Mouse (Mus musculus) mature B cell (primary cell): ENCODE data around the gene Fbp2.

Source experiments
- in situ Hi-C: fragments of 300-500 bp; cut with MboI; formaldehyde crosslinking; loops from 2 replicates; pipeline ENCODE4 v1.14.3; 2019

The Fbp2 gene

DNA sequence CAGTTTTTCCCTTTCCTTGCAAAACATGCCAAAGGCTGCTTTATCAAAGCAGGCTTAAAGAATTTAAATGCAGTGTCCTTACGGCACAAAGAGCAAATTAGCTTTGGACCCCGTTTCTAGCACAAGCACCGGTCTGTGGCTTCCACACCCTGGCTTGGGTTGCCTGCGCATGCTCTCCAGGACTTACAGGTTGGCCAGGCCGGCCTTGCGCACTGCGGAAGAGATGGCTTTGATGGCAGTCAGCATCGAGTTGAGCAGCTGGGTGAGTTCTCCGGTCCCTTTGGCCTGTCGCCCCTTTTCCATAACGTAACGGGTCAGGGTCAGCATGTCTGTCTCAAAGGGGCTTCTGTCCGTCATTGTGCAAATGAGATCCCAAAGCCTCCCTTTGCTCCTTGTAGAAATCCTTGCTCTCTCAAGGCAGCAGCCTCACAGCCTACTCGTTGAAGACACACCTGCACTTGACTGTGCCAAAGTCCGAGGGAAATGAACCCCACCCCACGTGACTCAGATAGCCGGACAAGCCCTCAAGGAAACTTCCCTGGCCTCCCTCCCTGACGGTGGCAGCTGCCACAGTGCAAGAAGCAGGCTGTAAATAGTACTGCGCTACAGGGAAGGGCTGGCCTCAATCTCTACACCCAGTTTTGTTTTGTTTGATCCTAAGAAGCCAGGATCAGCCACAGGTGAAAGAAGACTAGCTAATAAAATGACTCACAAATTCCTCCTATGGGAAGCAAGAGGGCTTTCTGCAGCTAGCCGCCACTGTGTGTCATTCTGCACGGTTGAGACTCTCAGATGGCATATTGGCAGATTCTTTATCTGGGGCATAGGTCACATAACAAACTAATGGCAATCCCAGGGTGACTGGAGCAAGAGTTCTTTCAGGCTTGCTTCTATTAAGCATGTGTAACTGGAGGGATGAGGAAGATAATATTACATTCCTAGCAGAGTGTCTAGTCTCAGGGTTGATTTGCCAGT is at the start of gene Fbp2:
TSS of gene Fbp2 (minus strand) at position 482 of the 975 bp plus-strand sequence.
- in situ Hi-C loops = no loop called here

DNA sequence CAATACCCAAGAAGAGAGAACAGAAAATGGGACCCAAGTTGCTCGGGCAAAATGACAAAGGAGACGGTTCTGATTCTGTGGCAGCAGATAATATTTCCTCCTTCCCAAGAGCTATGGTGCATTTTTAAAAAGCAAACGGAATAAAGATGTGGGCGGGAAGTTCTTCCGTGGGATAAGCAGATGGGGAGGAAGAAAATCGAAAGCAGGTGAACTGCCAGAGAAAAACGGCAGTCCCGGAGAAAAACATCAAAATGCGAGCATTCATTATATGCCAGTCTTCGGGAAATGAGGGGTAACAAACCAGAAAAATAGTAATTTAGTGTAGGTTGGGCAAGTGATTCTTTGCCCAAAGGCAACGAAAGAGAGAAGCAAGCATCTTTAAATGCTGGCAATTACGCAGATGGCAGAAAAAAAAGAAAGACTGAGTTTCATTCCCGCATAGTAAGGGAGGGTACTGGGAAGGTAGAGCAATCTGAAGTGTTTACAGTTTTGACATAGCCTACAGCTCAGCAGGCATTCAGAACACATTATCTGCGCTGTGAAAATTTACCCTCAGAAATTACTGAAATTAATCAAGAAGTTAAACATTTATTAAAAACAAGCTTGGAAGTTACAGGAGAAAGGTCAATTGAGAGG is 49.4 kb upstream of the Fbp2 start:
- in situ Hi-C loops = no loop called here

DNA sequence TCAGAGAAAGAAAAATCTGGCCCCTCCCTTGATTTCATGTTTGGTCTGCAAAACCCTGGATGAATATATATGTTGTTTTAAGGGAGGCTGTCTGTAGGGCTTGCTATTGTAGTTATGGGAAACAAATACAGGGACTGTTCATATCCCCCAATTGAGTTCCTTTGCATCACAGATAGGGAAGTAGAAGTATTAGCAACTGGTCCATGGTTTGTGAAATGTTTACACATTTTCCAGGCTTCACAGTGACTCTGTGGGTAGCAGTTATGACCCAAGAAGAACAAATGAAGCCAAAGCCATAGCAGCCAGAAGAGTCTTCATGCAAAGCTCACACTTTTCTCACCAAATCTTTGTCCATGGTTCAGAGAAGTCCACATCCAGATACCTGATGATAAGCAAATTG is 42.9 kb upstream of the Fbp2 start:
- in situ Hi-C loops = no loop called here

DNA sequence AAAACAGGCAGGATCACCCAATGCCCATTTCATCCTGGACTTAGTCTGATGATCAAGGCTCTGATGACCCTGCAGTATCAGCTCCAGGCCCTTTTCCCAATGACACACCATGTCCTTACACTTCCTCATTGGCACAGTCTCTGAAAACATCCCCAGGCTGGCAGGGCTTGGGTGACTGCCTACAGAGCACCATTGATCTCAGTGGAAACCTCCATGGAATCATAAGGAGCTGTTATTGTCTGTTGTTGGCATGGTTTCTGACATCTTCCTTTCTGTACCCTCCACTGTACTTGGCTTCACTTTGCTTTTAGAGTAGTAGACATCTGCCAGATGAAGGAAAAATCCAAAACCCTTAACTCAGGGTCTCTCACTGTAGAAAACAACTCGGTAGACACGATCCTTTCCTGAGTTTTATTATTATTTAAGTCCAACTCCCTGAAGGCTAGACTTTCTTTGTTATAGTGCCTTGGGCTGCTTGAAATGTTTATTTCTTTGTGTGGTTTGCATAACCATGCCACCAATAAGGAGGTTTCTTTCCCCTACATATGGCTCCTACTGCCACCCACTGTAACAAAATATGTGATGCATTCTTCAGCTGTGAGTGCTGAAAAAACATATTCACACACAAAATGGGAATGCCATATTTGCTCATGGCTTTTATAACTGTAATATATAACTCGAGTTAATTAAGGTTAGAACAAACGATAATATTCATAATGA is 39.9 kb upstream of the Fbp2 start:
- in situ Hi-C loops = no loop called here

DNA sequence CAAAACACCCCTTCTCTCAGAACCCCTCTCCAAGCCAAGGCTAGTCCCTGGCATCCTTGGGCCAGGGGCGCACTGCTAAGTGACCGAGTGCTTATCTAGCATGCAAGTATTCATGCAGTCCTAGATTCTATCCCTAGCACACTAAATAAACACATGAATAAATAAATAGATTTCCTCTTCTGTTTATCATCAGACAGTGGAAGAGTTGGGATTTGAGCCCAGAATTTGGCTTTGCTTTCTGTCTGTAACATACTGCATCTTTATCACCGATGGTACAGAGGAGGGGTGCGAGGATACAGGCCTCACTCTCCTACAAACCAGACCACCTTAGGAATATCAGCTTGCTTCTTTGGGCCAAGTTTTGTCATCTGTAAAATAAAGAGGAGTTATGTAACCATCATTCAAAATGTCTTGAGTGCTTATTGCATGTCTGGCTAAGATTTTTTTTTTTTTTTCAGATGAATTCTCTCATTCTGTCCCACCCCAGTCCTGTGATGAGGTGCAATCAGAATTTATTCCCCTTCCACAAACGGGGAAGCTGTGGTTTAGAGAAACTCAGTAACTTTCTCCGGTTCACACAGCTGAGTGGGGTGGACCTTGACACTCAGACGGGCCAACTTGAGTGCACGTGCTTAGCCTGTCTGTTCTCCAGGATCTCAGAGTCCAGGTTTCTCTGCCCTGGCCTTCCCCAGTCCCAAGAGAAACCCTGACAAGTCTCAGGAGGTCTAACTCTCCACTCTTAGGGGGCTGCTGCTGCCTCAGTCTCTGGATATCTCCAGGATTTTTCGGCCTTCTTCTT is 35.0 kb upstream of the Fbp2 start:
- in situ Hi-C loops = no loop called here

DNA sequence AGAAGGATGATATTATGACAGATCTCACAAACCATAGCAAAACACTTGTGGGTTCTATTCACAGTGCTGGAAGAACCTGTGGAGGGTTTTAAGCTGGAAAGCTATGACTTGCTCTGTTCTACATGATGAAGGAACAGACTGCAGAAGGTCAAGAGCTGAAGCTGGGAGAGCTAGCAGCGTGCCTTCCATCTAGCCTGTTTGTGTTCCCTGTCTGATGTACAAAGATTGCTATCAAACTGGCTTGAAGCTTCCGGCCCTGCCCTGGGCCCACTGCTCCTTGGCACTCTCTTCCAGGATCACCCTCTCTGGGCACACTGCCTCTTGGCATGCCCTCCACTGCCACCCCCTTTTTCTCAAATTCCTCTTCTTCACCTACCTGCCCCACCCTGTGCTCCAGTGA is 31.1 kb upstream of the Fbp2 start:
- in situ Hi-C loops = no loop called here

DNA sequence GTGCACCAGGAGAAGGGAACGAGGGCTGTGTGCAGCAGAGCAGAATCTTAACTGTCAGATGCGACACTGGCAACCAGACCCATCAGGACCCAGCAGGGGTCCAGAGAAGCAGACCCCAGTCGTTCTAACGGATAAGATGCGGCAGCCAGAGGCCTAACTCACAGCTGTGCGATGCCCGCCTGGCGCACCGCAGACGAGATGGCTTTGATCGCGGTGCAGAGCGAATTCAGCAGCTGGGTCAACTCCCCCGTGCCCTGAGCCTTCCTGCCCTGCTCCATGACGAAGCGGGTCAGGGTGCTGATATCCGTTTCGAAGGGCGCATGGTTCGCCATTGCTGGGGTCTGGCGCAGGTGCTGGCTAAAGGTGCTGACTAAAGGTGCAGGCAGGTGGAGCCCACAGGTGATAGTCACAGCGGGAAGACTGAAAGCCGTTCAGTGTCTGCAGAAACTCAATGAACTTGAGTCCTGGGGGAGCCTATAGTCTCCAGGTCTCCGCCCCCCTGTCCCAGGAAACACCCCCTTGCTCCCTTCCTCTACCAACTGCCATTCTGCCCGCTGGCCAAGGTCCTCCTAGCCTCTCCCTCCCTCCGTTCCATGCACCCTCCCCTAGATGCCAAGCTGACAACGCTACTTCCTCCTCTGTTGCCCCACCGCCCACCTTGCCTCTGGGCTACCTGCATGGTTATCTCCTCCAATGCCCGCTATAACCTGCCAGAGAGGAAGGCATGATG is 29.7 kb upstream of the Fbp2 start, which contains the start of gene Fbp1:
TSS of gene Fbp1 (minus strand) at position 571 of the 730 bp plus-strand sequence.
- in situ Hi-C loops = no loop called here

DNA sequence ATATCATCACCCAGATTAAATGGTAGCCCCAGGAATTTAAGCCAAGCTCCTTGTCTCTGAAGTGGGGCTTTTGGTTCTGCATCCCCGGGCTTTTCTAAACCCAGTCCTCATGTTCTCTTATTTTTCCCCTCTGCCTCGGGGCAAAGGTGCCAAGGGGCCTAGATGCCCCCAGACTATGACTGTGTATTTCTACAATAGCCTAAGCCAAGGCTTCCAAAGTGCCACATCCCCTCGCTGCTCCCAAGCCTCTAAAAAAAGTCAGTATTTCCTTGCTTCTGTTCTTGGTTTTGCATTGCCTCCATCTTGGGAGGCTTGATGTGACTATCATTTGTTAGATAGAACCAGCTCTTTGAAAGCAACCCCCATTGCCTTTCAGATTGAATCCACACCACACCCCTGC is 26.3 kb upstream of the Fbp2 start:
- in situ Hi-C loops = no loop called here

DNA sequence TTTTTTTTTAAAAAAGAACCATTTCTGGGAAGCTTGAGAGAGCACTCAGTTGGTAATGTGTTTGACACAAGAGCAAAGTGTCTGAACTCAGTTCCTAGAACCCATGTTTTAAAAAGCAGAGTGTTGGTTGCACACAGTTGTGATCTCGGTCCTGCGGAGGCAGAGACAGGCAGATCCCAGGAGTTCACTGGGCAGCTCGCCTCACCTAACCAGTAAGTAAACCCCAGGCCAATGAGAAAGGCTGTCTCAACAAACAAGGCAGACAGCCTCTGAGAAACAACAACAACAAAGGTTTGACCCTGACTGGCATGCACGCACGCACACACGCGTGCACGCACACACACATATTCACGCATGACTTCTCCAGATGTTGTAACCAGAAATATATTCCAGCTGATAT is 25.7 kb upstream of the Fbp2 start:
- in situ Hi-C loops = no loop called here

DNA sequence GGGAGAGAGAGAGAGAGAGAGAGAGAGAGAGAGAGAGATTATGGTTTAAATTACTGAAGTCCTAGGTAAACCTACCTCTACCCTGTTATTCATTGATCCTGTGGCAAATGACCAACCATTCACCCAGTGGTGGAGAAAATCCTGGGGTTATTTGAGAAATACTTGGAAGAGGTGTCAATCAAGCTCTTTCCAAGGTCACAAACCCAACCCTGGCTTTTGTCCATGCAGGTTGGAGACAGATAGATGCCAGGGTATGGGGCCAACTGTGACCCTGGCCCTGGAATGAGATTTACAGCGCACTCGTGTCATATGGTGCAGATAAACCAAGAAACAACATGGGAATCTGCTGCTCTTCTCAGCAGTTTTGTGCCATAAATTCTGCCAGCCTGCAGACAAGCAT is 25.2 kb upstream of the Fbp2 start:
- in situ Hi-C loops = no loop called here

DNA sequence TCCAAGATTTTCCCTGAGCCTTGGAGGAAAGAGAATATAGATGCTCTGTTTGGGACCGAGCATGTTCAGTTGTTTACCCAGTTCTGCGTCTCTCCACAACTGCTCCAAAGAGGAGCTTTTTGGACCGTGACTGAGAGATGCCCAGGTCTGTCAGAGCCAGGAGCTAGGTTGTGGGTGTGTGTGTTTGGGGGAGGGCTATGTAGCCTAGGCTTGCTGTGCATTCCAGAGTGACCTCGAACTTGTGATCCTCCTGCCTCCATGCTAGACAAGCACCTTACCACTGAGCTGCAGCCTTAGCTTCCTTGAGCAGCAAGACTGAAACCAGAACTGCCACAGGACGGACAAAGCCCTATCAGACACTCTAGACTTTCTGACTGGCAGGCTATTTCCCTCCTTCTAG is 24.6 kb upstream of the Fbp2 start:
- in situ Hi-C loops = no loop called here

DNA sequence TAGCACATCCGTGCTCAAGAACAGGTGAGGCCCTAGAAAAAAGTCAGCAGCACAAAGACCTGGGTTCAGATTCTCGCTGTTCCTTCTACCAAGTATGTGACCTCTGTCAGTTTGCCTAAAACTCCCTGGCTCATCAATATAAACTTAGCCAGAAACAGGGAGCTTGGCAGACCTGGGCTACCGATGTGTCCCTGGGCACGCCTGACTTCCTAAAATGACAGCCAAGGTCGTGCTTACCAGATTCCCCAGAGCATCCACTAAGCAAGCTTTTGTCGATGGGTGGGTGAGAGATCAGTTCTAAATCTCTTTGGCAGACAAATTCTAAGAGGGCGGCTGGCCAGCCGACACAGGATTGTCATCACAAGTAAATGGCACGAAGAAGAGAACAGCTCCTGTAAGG is 23.1 kb upstream of the Fbp2 start:
- in situ Hi-C loops = no loop called here

DNA sequence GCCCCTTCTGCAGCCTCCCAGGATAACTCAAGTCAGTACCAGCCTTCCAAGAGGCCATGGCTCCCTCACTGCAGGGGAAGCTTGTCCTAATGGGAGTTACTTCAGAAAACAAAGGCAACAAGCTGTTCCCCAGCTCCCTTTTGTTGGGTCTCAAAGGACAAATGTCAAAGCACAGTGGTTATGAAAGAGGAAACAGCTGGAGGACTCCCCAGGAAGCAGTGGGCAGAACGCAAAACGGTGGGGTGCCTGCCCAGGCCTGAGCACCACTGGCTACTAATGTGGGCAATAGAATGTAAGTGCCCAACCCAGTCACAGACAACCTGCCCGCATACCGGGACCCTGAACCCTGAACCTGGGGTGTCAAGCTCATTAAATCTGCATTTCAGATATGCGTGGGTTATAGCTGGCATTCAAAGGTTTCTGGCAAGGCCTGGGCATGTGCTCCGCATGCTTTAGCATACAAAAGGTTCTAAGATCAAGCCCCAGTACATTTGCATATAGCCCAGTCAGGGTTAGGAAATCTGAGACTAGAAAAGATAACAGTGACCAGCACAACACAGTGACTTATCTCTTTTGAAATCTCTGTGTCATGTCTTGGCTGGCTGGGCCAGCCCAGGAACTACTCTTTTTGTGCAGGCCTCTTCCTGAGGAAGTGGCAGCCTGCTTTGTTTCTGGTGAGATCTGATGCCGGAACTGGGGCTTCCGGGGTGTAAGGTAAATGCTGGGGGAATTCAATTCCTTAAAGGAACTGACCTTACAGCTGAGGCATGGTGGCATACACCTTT is 21.8 kb upstream of the Fbp2 start:
- in situ Hi-C loops = no loop called here

DNA sequence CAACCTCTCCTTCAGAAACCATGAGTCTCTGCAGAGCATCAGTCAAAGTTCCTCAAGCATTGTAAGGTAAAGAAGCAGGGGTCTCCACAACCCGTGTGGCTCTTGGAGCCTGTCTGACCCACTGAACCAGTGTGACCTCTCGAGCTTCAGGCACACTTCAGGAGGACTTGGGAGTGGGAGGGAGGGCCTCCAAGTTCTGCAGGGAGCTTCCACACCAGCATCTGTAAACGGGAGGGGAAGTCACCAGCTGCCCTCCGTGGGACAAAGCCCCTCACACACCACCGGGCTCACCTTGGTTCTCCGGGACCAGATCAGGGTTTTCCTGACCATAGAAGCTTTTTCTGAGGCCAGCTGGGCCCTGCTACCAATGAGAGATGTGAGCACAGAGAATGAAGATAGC is 21.2 kb upstream of the Fbp2 start:
- in situ Hi-C loops = no loop called here

DNA sequence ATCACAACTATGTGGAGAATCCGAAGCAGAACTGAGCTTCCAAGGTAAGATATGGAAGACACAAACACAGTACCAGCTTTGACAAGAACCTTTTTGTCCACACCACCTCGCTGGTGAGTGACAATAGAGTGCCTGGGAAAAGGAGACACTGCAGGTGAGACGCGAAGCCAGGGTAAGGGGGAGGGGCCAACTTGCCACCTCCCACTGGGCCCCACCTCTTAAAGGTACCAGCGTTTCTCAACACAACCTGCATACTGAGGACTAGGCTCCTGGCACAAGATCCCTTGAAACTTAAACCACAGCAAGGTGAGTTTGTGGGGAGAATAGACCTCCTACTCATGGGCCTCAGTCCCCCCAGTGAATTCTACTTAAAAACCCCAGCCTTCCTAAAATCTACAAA is 19.0 kb upstream of the Fbp2 start:
- in situ Hi-C loops = no loop called here

DNA sequence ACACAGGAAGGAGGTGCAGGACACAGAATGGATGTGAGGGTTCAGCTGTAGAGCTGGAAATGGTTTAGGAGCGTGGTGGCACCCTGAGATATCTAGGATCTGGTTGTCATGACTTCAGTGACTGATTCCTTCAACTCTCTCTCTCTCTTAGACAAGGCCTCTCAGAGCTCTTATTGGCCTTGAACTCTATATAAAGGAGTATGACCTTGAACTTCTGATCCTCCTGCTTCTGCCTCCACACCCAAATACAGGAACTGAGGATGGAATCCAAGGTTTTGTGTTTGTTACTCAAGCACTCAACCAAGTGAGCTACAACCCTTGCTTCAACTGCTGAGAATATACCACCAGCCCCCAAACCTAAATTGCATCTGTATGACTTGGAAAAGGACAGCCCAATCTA is 17.9 kb upstream of the Fbp2 start:
- in situ Hi-C loops = no loop called here

DNA sequence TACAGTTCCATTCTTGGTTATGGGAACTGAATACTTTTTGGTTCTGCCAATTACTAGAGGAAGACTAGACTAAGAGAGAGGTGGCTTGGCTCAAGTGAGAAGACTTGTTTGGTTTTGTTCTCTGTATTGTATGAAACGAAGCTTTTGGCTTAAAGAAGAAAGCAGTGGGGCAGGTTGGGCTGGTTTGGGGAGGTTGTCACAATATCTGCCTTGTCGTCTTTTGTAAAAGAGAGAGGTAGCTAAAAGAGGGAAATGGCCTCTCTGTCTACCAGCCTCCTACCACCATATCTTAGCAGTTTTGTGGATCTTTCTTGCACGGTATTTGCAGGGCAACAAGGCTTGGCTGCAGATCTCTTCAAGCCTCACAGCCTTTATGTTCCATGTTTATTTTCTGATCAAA is 14.0 kb upstream of the Fbp2 start:
- in situ Hi-C loops = no loop called here

DNA sequence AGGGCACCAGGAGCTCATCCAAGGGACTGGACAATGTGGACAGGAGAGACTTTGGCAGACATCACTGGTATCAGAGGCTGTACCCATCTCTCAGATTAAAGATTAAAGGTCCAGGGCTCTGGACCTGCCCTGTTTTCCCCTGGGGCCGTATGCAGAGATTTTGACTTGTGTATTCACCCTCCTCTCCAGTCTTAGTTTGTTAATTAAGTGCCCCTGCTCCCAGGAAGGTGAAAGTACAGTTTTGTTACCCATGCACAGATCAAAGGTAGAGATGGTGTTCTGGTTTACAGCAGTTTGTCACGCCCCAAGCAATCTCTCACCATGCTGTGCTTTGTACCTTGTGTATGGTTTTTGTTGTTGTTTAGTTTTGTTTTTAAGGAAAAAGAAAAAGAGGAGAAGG is 12.4 kb upstream of the Fbp2 start:
- in situ Hi-C loops = no loop called here

DNA sequence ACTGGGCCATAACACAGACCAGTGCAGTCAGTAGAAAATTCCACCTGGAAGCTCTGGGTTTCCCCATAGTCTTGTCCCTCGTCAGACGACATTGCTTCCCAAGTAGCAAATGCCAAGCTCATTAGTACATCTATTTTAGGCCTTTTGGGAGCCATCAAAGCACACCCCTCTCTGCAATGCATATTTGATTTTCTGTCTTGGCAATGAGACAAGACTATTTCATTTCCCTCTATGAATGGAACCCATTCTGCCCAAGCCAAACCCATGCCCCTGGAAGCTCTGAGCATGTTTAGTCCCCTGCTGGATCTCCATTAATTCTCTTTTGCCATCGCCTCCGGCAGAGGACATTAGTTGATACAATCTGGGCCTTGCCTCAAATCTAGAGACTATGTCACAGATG is 8.6 kb upstream of the Fbp2 start:
- in situ Hi-C loops = no loop called here

DNA sequence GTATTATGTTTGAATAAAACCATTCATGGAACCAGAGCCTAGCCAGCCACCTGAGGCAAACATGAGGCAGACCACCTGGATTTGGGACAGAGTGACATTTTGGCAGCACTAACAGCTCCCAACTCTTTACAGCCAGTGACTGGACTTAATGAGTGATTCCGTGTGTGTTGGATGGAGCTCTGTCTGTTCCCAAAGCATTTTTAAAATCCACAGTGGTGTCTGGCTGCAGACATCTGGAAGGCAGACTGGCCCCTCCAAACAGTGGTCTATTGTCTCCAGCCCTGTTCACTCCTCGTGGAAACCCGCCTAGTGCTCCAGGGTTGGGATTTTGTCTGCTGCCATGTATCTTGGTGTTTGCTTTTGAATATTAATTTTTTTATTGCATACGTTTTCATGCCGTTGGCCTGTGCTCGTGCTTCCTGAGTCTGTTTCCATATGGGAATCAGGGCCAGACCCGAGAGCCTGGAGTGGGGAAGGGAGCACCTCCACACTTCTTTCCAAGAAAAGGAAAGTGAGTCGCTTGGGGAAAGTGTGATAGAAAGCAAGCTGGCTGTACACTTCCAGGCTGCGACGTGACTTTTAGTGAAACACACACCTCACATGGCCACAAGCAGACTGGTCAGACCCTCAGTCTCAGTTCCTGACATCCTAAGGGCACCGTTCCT is 7.6 kb upstream of the Fbp2 start:
- in situ Hi-C loops = no loop called here
